Mouse (Mus musculus) E14TG2a.4 (cell line): ENCODE results near the gene Sstr2.

Experiments
- CTCF ChIP-seq: conservative IDR thresholded peaks from 2 replicates; pipeline ENCODE4 v1.5.1; 2014; ENCODE audit warnings: low read length
- POU5F1 ChIP-seq: IDR thresholded peaks from 2 replicates; pipeline ENCODE4 v1.6.1; 2014; ENCODE audit warnings: low read length, borderline replicate concordance

DNA sequence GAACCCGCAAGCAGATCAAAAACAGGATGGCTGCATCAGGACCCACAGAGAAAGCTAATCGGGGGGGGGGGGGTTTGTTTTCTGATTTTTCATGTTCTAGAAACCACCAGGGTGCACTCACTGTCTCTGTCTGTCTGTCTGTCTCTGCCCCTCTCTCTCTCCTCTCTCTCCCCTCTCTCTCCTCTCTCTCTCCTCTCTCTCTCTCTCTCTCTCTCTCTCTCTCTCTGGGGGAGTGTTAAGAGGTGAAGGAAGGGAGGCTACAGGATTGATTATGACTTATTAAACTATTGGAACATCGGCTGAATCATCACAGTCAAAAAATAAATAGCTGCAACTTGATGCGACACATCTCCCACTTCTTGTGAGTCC, 855 bp upstream of the Sstr2 start:
- TF ChIP-seq CTCF (no peak), POU5F1 (no peak)
